Mouse (Mus musculus): Measurements from ENCODE around the gene Bsx. TPM values are rescaled to one million over a fixed set of nuclear protein-coding genes. Genes with fewer than 3 reads are reported as not detected.

The Bsx gene
- polyA plus RNA-seq, 1 experiment from 2014 or later = 1.2 TPM

- whole genome bisulfite sequencing = 13% methylated on average over 12 of the region's 12 CpGs
- Histone ChIP-seq H3K4me3 (ENCODE audit: low read depth, low read length) (no peak overlapping the region), H3K4me1 (ENCODE audit: control insufficient read depth, insufficient read depth, low read length) (no peaks in the 10 kb centered on the region), H3K27me3 (replicated peaks; ENCODE audit: control insufficient read depth, insufficient read depth, low read length) (no peaks in the 10 kb centered on the region), H3K4me2 (ENCODE audit: low read length) (no peak overlapping the region), H3K27ac (ENCODE audit: low read depth, low read length) (no peak overlapping the region), H3K9ac (ENCODE audit: low read length) (no peak overlapping the region), H3K9me3 (replicated peaks; ENCODE audit: control insufficient read depth, low read length) (no peaks in the 10 kb centered on the region), H3K36me3 (ENCODE audit: control insufficient read depth, insufficient read depth, low read length) (no peaks in the 10 kb centered on the region)
- DNase-seq (ENCODE audit: low spot score) = peak; percentile 24
- ATAC-seq = no peak
These were observed 44.1 kb downstream of the Bsx start for GRCm38 (mm10) chr9:40917871-40918613.

GRCm38 (mm10) chr9:40927351-40927980 is 53.5 kb downstream of the Bsx start:
- Histone ChIP-seq H3K27me3 (replicated peaks; ENCODE audit: control insufficient read depth, insufficient read depth, low read length) (no peaks in the 10 kb centered on the region), H3K36me3 (ENCODE audit: control insufficient read depth, insufficient read depth, low read length) (no peaks in the 10 kb centered on the region)
- ATAC-seq = no peak

More at GRCm38 (mm10) chr9:40927351-40927980, 53.5 kb downstream of the Bsx start:
- Histone ChIP-seq H3K27ac (ENCODE audit: low read depth, low read length) (no peak overlapping the region), H3K4me3 (ENCODE audit: low read depth, low read length) (no peak overlapping the region), H3K4me2 (ENCODE audit: low read length) (no peak overlapping the region), H3K9ac (ENCODE audit: low read length) (no peak overlapping the region), H3K9me3 (replicated peaks; ENCODE audit: control insufficient read depth, low read length) (no peaks in the 10 kb centered on the region), H3K4me1 (ENCODE audit: control insufficient read depth, insufficient read depth, low read length) (peaks cover 8% of the 10 kb centered on the region; the same call in 1 of the 2 replicates)
- 32% methylated on average over 17 of the region's 17 CpGs for WGBS
- peak; percentile 65 for DNase-seq (ENCODE audit: low spot score)

Other genes starting within 250 kb of the Bsx start
- gene Gm21915, start 203.5 kb upstream of the Bsx start, polyA plus RNA-seq (2014; fragmentation: Nextera tagmentation; extraction: Ambion mirVana) = not detected in 2 replicates
- gene Clmp, start 188.2 kb upstream of the Bsx start, polyA plus RNA-seq (2014; fragmentation: Nextera tagmentation; extraction: Ambion mirVana) = 45.6 and 51.6 TPM in 2 replicates
- 3,062 and 3,353 TPM in 2 replicates for gene Hspa8, start 73.1 kb upstream of the Bsx start, polyA plus RNA-seq (2014; fragmentation: Nextera tagmentation; extraction: Ambion mirVana)
- 0.42 and 0.99 TPM in 2 replicates for gene Jhy, start 90.0 kb downstream of the Bsx start, polyA plus RNA-seq (2014; fragmentation: Nextera tagmentation; extraction: Ambion mirVana)
- gene Crtam, start 130.5 kb downstream of the Bsx start, polyA plus RNA-seq (2014; fragmentation: Nextera tagmentation; extraction: Ambion mirVana) = 0.08 TPM in 1 of 2 replicates, not detected in the other

All from forebrain, embryonic 14.5 days (tissue).